Comparison of ENCODE assay signal across 26 mouse cellular contexts in genomic region chr4:99683941-99684340, GRCm38 (mm10). TPM values are rescaled to one million over a fixed set of nuclear protein-coding genes. Genes with fewer than 3 reads are reported as not detected.
"Had no signal": no experiment of that assay in that cellular context is flagged by ENCODE, and none has a peak within 500 bp of the region (broad histone marks: within the 10 kb centered on the region; RNA-seq: fewer than 3 reads in every experiment).

No protein-coding gene starts in this region.

- DNase-seq: kidney, postnatal 10 days; kidney, postnatal 36 days; layer of hippocampus, postnatal 36 days; left cerebral cortex, postnatal 4 days; liver, postnatal 0 days; lung, embryonic 14.5 days; lung, postnatal 36 days; retina, postnatal 1 day; right cerebral cortex, postnatal 25 days; thymus, adult 2 months; thymus, postnatal 14 days; thymus, postnatal 4 days had no signal

- H3K4me3 ChIP-seq: kidney, embryonic 15.5 days; limb, embryonic 12.5 days; limb, embryonic 15.5 days; megakaryocyte, embryonic 14.5 days; midbrain, embryonic 10.5 days; midbrain, embryonic 13.5 days; myocyte; neural tube, embryonic 13.5 days had no signal

- H3K27ac ChIP-seq: kidney, embryonic 15.5 days; limb, embryonic 12.5 days; limb, embryonic 15.5 days; liver, embryonic 14.5 days; midbrain, embryonic 10.5 days; midbrain, embryonic 13.5 days; neural tube, embryonic 13.5 days had no signal

RNA-seq across cellular contexts. Expression of gene Foxd3, which starts 27.8 kb away (rescaled TPM):
- total RNA-seq: layer of hippocampus, adult 8-10 months; layer of hippocampus, postnatal 10 days; layer of hippocampus, postnatal 36 days; left cerebral cortex, postnatal 14 days; left cerebral cortex, postnatal 4 days; monocyte, adult 5-6 weeks; neutrophil, adult 5-6 weeks had no signal
